9 mouse cellular contexts compared by ENCODE assay signal in the genomic region with DNA sequence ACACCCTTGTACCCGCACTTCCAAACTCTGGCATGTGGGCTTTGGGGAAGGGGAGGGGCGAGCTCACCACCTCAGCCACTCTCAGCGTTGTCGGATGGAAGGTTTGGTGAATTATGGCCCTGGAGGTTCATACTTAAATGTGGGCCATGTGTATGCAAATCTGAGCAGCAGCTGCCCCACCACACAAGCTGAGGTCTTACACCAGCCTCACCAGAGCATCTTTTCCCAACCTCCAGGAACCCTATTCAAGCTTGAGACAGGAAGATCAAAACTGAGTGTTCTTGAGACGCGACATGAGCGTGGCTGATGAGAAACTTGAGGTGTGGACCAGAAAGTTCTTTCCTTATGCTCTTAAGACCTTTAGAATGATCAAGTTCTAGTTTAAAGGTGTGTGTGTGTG. TPM values are rescaled to one million over a fixed set of nuclear protein-coding genes. Genes with fewer than 3 reads are reported as not detected.
A peak's percentile ranks its signal among the peaks of the same experiment; 100 is the strongest.
DNase-seq lines count a peak whose midpoint lies in the region; ATAC-seq and TF ChIP-seq lines count a peak whose summit lies in the region.
"Had no signal": no experiment of that assay in that cellular context is flagged by ENCODE, and none has a peak within 500 bp of the region (broad histone marks: within the 10 kb centered on the region; RNA-seq: fewer than 3 reads in every experiment).

No protein-coding gene starts in this region.

- no peak for ATAC-seq in forebrain, embryonic 15.5 days (replicated peaks)
- no peak for ATAC-seq in liver, embryonic 15.5 days (ENCODE audit: insufficient read depth)

- peak overlapping the region; percentile 82 for H3K4me3 ChIP-seq in gastrocnemius, adult 2 months
- H3K4me3 ChIP-seq in forebrain, embryonic 15.5 days = no peak overlapping the region
- no peak overlapping the region for H3K4me3 ChIP-seq in liver, embryonic 15.5 days (replicated peaks)

- peak overlapping the region; percentile 64 for H3K4me2 ChIP-seq in forebrain, embryonic 15.5 days (replicated peaks)
- H3K4me2 ChIP-seq in liver, embryonic 15.5 days = peak overlapping the region; percentile 73; the same call in 1 of the 2 replicates

- H3K4me1 ChIP-seq in forebrain, embryonic 15.5 days = peaks cover 19% of the 10 kb centered on the region
- H3K4me1 ChIP-seq in liver, embryonic 15.5 days (replicated peaks) = peaks cover 12% of the 10 kb centered on the region

- no peaks in the 10 kb centered on the region for H3K36me3 ChIP-seq in forebrain, embryonic 15.5 days
- H3K36me3 ChIP-seq in liver, embryonic 15.5 days (replicated peaks) = no peaks in the 10 kb centered on the region

- peaks cover 50% of the 10 kb centered on the region for H3K27me3 ChIP-seq in forebrain, embryonic 15.5 days
- peaks cover 64% of the 10 kb centered on the region for H3K27me3 ChIP-seq in liver, embryonic 15.5 days

- TF ChIP-seq CTCF in gastrocnemius, adult 2 months (IDR thresholded peaks at IDR 0.05) = no peak

- H3K9ac ChIP-seq in forebrain, embryonic 15.5 days (replicated peaks) = no peak overlapping the region
- no peak overlapping the region for H3K9ac ChIP-seq in liver, embryonic 15.5 days

- DNase-seq in gastrocnemius, adult 2 months = no peak
- no peak for DNase-seq in gastrocnemius, postnatal 14 days
- DNase-seq in 3T3-L1 (ENCODE audit: low read depth, low spot score) = peak; percentile 28
- no peak for DNase-seq in layer of hippocampus, postnatal 36 days
- no peak for DNase-seq in right cerebral cortex, adult 18-20 months
- DNase-seq in cerebellum, postnatal 25 days = no peak

- intact Hi-C loops in gastrocnemius, adult 2 months (cut with DNase I) = loop anchor here (10.0 kb wide), 2 partner anchors 80 to 170 kb away; no protein-coding TSS in a partner anchor
- intact Hi-C loops in gastrocnemius, postnatal 14 days (cut with DNase I; ENCODE audit: low total_unique reads) = loop anchor here (10.0 kb wide), 1 partner anchor 80 kb away; no protein-coding TSS in a partner anchor

- WGBS in forebrain, embryonic 15.5 days = 36% methylated on average over 7 of the region's 7 CpGs
- 24% methylated on average over 7 of the region's 7 CpGs for WGBS in liver, embryonic 15.5 days (ENCODE audit: insufficient replicate concordance)

- H3K27ac ChIP-seq in gastrocnemius, adult 2 months = no peak overlapping the region
- no peak overlapping the region for H3K27ac ChIP-seq in forebrain, embryonic 15.5 days (replicated peaks)
- H3K27ac ChIP-seq in liver, embryonic 15.5 days (replicated peaks) = no peak overlapping the region

- no peaks in the 10 kb centered on the region for H3K9me3 ChIP-seq in forebrain, embryonic 15.5 days
- H3K9me3 ChIP-seq in liver, embryonic 15.5 days (replicated peaks) = no peaks in the 10 kb centered on the region

RNA-seq across cellular contexts. Expression of gene Cbr3, which starts 1.4 kb away (rescaled TPM):
- 1 to 10 TPM; 1.8 to 2.3 TPM for total RNA-seq in gastrocnemius, adult 2 months (2021)
- total RNA-seq in gastrocnemius, postnatal 14 days (2021) = 1 to 10 TPM; 3.0 to 3.6 TPM
- 1.4 and 1.6 TPM in 2 replicates for polyA plus RNA-seq in forebrain, embryonic 15.5 days (2015; fragmentation: Nextera tagmentation; extraction: Ambion mirVana)
- 0.38 and 0.48 TPM in 2 replicates for polyA plus RNA-seq in liver, embryonic 15.5 days (2015; fragmentation: Nextera tagmentation; extraction: Ambion mirVana)
- 10 to 100 TPM; 18.2 to 19.8 TPM for total RNA-seq in layer of hippocampus, postnatal 36 days (2021)

RNA-seq across cellular contexts. Expression of gene Dop1b, which starts 27.3 kb away (rescaled TPM):
- 10 to 100 TPM; 28.6 to 48.7 TPM for total RNA-seq in gastrocnemius, adult 2 months (2021)
- 10 to 100 TPM; 25.7 to 28.5 TPM for total RNA-seq in gastrocnemius, postnatal 14 days (2021)
- polyA plus RNA-seq in forebrain, embryonic 15.5 days (2015; fragmentation: Nextera tagmentation; extraction: Ambion mirVana) = 26.2 and 27.3 TPM in 2 replicates
- 12.2 and 15.8 TPM in 2 replicates for polyA plus RNA-seq in liver, embryonic 15.5 days (2015; fragmentation: Nextera tagmentation; extraction: Ambion mirVana)
- total RNA-seq in layer of hippocampus, postnatal 36 days (2021) = 100 to 1,000 TPM; 104 to 114 TPM

RNA-seq across cellular contexts. Expression of gene Gm5678, which starts 56.5 kb away (rescaled TPM):
- 1 to 10 TPM; 1.3 to 1.5 TPM for total RNA-seq in gastrocnemius, adult 2 months (2021)
- total RNA-seq in gastrocnemius, postnatal 14 days (2021) = 1 to 10 TPM in 1 of 2 experiments, under 1 TPM in 1; 0.91 to 1.2 TPM
- not detected in 2 replicates for polyA plus RNA-seq in forebrain, embryonic 15.5 days (2015; fragmentation: Nextera tagmentation; extraction: Ambion mirVana)
- not detected in 2 replicates for polyA plus RNA-seq in liver, embryonic 15.5 days (2015; fragmentation: Nextera tagmentation; extraction: Ambion mirVana)
- 1 to 10 TPM; 2.8 to 4.1 TPM for total RNA-seq in layer of hippocampus, postnatal 36 days (2021)
- total RNA-seq: granulocyte monocyte progenitor cell, adult 5-6 weeks had no signal

Comparison
In these comparisons a context has a peak if more than half of its experiments do, and no peak if none do; other contexts are left out.
1. RNA of gene Cbr3, which starts 1.4 kb away (total RNA-seq): 18.2 to 19.8 TPM in layer of hippocampus, postnatal 36 days; 3.0 to 3.6 TPM in gastrocnemius, postnatal 14 days and 1.8 to 2.3 TPM in gastrocnemius, adult 2 months; every median in the first group is over 4 times any median in the second.